Mouse (Mus musculus) C2C12 (cell line): Measurements from ENCODE around the gene Ifitm1. TPM values are rescaled to one million over a fixed set of nuclear protein-coding genes. Genes with fewer than 3 reads are reported as not detected.

Source experiments
- H3K27me3 ChIP-seq: one replicate; pipeline ENCODE4 v1.6.1; 2011; ENCODE audit not compliant: control insufficient read depth, insufficient read depth, insufficient read length
- H3K36me3 ChIP-seq: one replicate; pipeline ENCODE4 v1.6.1; 2011; ENCODE audit not compliant: control insufficient read depth, insufficient read depth
- H3K4me3 ChIP-seq: one replicate; pipeline ENCODE4 v1.5.1; 2011; ENCODE audit warnings: mild to moderate bottlenecking, control low read depth; ENCODE audit not compliant: poor library complexity, insufficient read depth, severe bottlenecking
- H3K79me2 ChIP-seq: one replicate; pipeline ENCODE4 v1.6.1; 2011; ENCODE audit not compliant: control insufficient read depth, insufficient read depth
- H3K79me3 ChIP-seq: one replicate; pipeline ENCODE4 v1.6.1; 2011; ENCODE audit warnings: low read depth, control low read depth
- H3ac ChIP-seq: one replicate; pipeline ENCODE3; 2011; ENCODE audit warnings: low read depth; ENCODE audit not compliant: control insufficient read depth, insufficient read length
- CEBPB ChIP-seq: IDR thresholded peaks from one replicate; pipeline ENCODE4 v1.6.1; 2011; ENCODE audit warnings: low read depth, mild to moderate bottlenecking, control low read depth, moderate library complexity
- CTCF ChIP-seq: IDR thresholded peaks from one replicate; pipeline ENCODE4 v1.5.1; 2011; ENCODE audit not compliant: control insufficient read depth, insufficient read depth, insufficient read length
- FOSL1 ChIP-seq: IDR thresholded peaks from one replicate; pipeline ENCODE4 v1.8.0; 2011; ENCODE audit warnings: mild to moderate bottlenecking, low read length; ENCODE audit not compliant: poor library complexity, insufficient read depth, severe bottlenecking
- MAX ChIP-seq: IDR thresholded peaks from one replicate; pipeline ENCODE4 v1.6.1; 2011; ENCODE audit warnings: mild to moderate bottlenecking, control low read depth
- MYOD1 ChIP-seq: IDR thresholded peaks from one replicate; pipeline ENCODE4 v1.6.1; 2011; ENCODE audit warnings: low read depth; ENCODE audit not compliant: control insufficient read depth, insufficient read length
- MYOG ChIP-seq: IDR thresholded peaks from one replicate; pipeline ENCODE4 v1.6.1; 2011; ENCODE audit not compliant: control insufficient read depth, insufficient read length; ENCODE audit errors: extremely low read depth
- USF1 ChIP-seq: IDR thresholded peaks from one replicate; pipeline ENCODE4 v1.6.1; 2011; ENCODE audit warnings: low read depth, mild to moderate bottlenecking, control low read depth, moderate library complexity
- polyA plus RNA-seq: library from polyadenylated mRNA; unstranded; fragments of >200 nt; fragmentation: generic; extraction: Trizol; gene quantifications from one replicate; pipeline ENCODE4 v1.2.1, GENCODE M21; 2012; ENCODE audit warnings: missing spikeins

The Ifitm1 gene
- polyA plus RNA-seq, 1 experiment: 60.7 TPM

- Histone ChIP-seq H3K27me3 (peaks cover 5% of the 10 kb centered on the region), H3K4me3 (peak within 1 kb of the TSS; percentile 48), H3ac (peak within 1 kb of the TSS; percentile 80), H3K79me2 (no peaks in the 10 kb centered on the region), H3K36me3 (peaks cover 6% of the 10 kb centered on the region), H3K79me3 (no peaks in the 10 kb centered on the region)
- TF ChIP-seq CEBPB (no peak), MAX (peak; percentile 92), CTCF (peak; percentile 75)
Measured at GRCm38 (mm10) chr7:140941222-140942051, 25.6 kb upstream of the Ifitm1 start, which contains the start of gene Pgghg. TSS of gene Pgghg (plus strand) at chr7:140941391.

- no peaks in the 10 kb centered on the region for H3K79me2 ChIP-seq
- no peak for TF ChIP-seq CEBPB
- TF ChIP-seq FOSL1: no peak
- no peak for TF ChIP-seq MYOG
- no peak for TF ChIP-seq CTCF
- no peak for TF ChIP-seq USF1
- no peak for TF ChIP-seq MYOD1
- TF ChIP-seq MAX: no peak
- peak overlapping the region; percentile 80 for H3ac ChIP-seq
- H3K36me3 ChIP-seq: peaks cover 9% of the 10 kb centered on the region
- peak overlapping the region; percentile 48 for H3K4me3 ChIP-seq
- no peaks in the 10 kb centered on the region for H3K27me3 ChIP-seq
- H3K79me3 ChIP-seq: no peaks in the 10 kb centered on the region
Measured at GRCm38 (mm10) chr7:140942341-140942740, 24.7 kb upstream of the Ifitm1 start.

- no peaks in the 10 kb centered on the region for H3K27me3 ChIP-seq
- no peaks in the 10 kb centered on the region for H3K79me3 ChIP-seq
- H3ac ChIP-seq: no peak overlapping the region
- peaks cover 9% of the 10 kb centered on the region for H3K36me3 ChIP-seq
- H3K79me2 ChIP-seq: no peaks in the 10 kb centered on the region
- TF ChIP-seq MYOG (no peak), CEBPB (no peak), MYOD1 (no peak)
- no peak overlapping the region for H3K4me3 ChIP-seq
Measured at GRCm38 (mm10) chr7:140942811-140943210, 24.2 kb upstream of the Ifitm1 start.

- TF ChIP-seq MAX (no peak), USF1 (no peak), MYOD1 (no peak), MYOG (no peak), FOSL1 (no peak), CTCF (no peak), CEBPB (no peak)
- Histone ChIP-seq H3K79me3 (no peaks in the 10 kb centered on the region), H3K27me3 (no peaks in the 10 kb centered on the region), H3K4me3 (no peak overlapping the region), H3ac (no peak overlapping the region), H3K79me2 (no peaks in the 10 kb centered on the region), H3K36me3 (peaks cover 9% of the 10 kb centered on the region)
Measured at GRCm38 (mm10) chr7:140943356-140943755, 23.7 kb upstream of the Ifitm1 start.

- no peaks in the 10 kb centered on the region for H3K27me3 ChIP-seq
- no peak overlapping the region for H3K4me3 ChIP-seq
- H3K36me3 ChIP-seq: peaks cover 11% of the 10 kb centered on the region
- no peak overlapping the region for H3ac ChIP-seq
- TF ChIP-seq CEBPB: no peak
- TF ChIP-seq CTCF: no peak
- no peak for TF ChIP-seq FOSL1
- no peak for TF ChIP-seq MYOG
- TF ChIP-seq MAX: no peak
- no peaks in the 10 kb centered on the region for H3K79me3 ChIP-seq
- H3K79me2 ChIP-seq: no peaks in the 10 kb centered on the region
Measured at GRCm38 (mm10) chr7:140944236-140944635, 22.8 kb upstream of the Ifitm1 start.

GRCm38 (mm10) chr7:140945247-140945646 is 21.8 kb upstream of the Ifitm1 start:
- Histone ChIP-seq H3K79me3 (no peaks in the 10 kb centered on the region), H3K79me2 (no peaks in the 10 kb centered on the region), H3K27me3 (no peaks in the 10 kb centered on the region), H3K36me3 (peaks cover 13% of the 10 kb centered on the region), H3K4me3 (no peak overlapping the region), H3ac (no peak overlapping the region)
- TF ChIP-seq CTCF (no peak), MAX (no peak), USF1 (no peak), MYOG (no peak), CEBPB (no peak), FOSL1 (no peak), MYOD1 (no peak)
